Mouse (Mus musculus): ENCODE measurements around the gene Rabggtb. TPM values are rescaled to one million over a fixed set of nuclear protein-coding genes. Genes with fewer than 3 reads are reported as not detected.

Gene Rabggtb
- polyA plus RNA-seq (2012; rRNA removed): 6.2 and 14.0 TPM in 2 replicates

DNA sequence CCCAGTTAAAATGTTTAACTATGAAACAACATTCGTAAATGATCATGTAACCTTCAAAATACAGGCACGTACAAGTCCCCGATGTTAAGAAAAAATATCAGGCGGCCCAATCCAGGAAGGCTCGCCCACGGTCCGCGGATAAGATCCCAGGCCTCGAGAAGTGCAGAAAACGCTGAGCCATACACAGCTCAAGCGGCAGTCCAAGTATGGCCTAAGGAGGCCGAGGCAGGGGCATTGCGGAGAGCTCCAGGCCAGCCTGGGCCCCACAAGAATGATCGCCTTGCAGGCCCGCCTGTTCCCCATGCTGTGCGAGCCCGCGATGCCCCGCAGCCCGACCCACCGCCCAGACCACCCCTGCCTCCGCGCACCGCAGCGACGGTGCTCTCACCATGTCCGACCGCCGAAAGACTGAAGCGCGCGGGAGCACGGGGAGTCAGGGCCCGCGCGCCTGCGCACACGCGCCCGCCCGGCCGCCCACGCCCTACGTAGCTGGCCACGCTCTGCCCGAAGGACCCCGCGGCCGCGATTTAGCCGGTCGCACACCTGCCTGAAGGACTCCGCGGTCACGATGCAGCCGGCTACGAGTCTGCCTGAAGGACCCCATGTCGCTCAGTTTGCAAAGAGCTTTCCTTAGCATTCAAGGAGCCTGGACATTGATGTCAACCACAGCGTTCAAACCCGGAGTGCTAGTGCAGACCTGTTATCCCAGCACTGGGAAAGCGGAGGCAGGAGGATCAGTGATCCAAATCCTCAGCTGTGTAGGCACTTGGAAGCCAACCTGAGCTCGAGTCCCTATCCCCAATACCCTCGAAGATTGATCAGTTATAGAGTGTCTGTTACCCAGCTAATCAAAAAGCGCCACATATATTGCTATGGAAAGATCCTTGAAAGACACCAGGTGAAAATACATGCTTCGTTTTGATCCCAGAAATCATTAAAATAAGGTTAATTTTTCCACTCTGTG lies at the start of gene Rabggtb:
TSS of gene Rabggtb (minus strand) at position 464 of the 964 bp plus-strand sequence.

DNA sequence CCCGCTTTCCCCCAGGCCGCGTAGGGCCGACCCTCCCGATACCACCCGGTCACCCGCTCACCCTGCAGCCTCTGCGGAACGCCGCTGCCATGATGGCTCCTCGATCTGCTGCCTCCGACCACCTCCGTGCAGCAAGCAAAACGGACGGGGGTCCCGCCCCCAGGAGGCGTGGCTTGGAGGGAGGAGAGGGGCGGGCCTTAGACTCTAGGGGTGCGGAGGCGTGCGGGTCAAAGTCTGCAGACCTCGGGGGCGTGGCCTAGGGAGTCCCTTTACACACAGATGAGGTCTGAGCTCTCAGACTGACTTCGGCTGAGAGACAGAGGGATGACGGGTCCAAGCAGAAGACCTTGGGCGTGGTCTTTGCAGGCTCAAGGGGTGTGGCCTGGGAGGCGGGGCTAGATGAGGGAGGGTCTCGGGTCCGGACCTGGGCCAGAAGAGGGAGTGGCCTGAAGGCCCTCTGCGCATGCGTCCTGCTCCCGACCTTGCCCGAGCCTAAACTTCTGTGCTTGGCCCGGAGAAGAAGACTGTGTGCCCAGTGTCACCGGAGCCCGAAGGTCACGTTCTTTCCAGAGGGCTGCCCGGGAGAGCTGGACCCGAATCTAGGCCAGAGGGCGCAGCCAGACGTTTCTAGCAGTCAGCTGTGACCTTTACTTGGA lies 31.7 kb upstream of the Rabggtb start, which contains the start of gene Acadm:
TSS of gene Acadm (minus strand) at position 298 of the 656 bp plus-strand sequence.

DNA sequence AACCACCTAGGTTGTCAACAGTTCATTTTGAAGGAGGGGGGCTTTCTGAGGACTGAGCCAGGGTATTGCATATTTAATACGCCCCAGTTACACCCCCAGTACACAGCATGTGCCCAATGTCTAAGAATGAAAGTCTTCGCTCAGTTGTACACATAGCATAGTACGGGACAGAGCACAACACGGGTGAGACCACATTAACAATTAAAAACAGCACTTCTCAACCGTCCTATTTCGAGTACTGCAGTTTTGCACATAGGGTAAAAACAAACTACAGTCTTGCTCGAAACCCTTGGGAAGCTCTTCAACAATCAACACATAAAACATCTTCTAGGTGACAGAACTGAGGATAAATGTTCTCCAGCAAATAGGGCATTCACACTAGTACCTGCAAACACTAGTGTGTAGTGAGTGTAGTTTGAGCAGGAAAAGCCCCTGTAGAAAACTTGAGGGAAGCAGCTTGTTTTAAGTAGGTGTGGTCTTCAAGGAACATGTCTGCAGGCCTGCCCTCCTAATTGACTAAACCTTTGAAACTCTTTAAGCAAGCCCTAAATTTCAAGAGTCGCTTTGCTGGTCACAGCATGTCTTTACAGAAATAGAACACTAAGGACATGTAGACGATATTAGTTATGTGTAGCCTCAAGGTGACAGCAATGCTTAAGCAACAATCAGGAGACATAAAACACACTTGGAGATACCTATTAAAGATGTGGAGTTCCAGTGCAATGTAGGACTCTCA lies 6.5 kb downstream of the Rabggtb start, which contains the start of gene Msh4:
TSS of gene Msh4 (minus strand) at position 3 of the 736 bp plus-strand sequence.

Other genes starting within 250 kb of the Rabggtb start
- gene St6galnac3, start 187.8 kb downstream of the Rabggtb start, polyA plus RNA-seq (2012; rRNA removed): 0.09 and 0.16 TPM in 2 replicates
- gene Asb17, start 68.8 kb downstream of the Rabggtb start, polyA plus RNA-seq (2012; rRNA removed): not detected in 2 replicates
- 0.01 TPM in 1 of 2 replicates, not detected in the other for gene Msh4, start 6.9 kb downstream of the Rabggtb start, polyA plus RNA-seq (2012; rRNA removed)
- 6.8 and 7.9 TPM in 2 replicates for gene Acadm, start 31.6 kb upstream of the Rabggtb start, polyA plus RNA-seq (2012; rRNA removed)
- gene Slc44a5, start 60.4 kb upstream of the Rabggtb start, polyA plus RNA-seq (2012; rRNA removed): 0.02 and 0.03 TPM in 2 replicates

All from stomach, adult 2 months (tissue).